Mouse (Mus musculus) right cerebral cortex, postnatal 25 days (tissue): Measurements from ENCODE around the gene Neurog3.

Experiments
- DNase-seq: peaks from one replicate; pipeline ENCODE4 v3.0.0; 2022

The Neurog3 gene

GRCm38 (mm10) chr10:62132691-62133281 is at the start of gene Neurog3:
Neurog3 (plus strand) TSS chr10:62133090.
- DNase-seq: no peak

GRCm38 (mm10) chr10:62086044-62086443 is 46.8 kb upstream of the Neurog3 start:
- DNase-seq: no peak

- no peak for DNase-seq
Measured at GRCm38 (mm10) chr10:62086826-62087225, 46.1 kb upstream of the Neurog3 start.

- no peak for DNase-seq
Measured at GRCm38 (mm10) chr10:62088411-62088810, 44.5 kb upstream of the Neurog3 start.

GRCm38 (mm10) chr10:62089071-62089470 is 43.8 kb upstream of the Neurog3 start:
- no peak for DNase-seq

GRCm38 (mm10) chr10:62089486-62089885 is 43.4 kb upstream of the Neurog3 start:
- DNase-seq: no peak

GRCm38 (mm10) chr10:62093903-62094302 is 39.0 kb upstream of the Neurog3 start:
- DNase-seq: no peak

- no peak for DNase-seq
Measured at GRCm38 (mm10) chr10:62094401-62094800, 38.5 kb upstream of the Neurog3 start.

- no peak for DNase-seq
Measured at GRCm38 (mm10) chr10:62099749-62100403, 33.0 kb upstream of the Neurog3 start.

- DNase-seq: peak; percentile 75
Measured at GRCm38 (mm10) chr10:62101504-62102439, 31.1 kb upstream of the Neurog3 start.

- peak; percentile 72 for DNase-seq
Measured at GRCm38 (mm10) chr10:62104835-62105576, 27.9 kb upstream of the Neurog3 start.

GRCm38 (mm10) chr10:62107048-62107447 is 25.8 kb upstream of the Neurog3 start:
- DNase-seq: no peak

GRCm38 (mm10) chr10:62110504-62111206 is 22.2 kb upstream of the Neurog3 start:
- DNase-seq: peak; percentile 91

GRCm38 (mm10) chr10:62111207-62111576 is 21.7 kb upstream of the Neurog3 start:
- DNase-seq: peak; percentile 60

GRCm38 (mm10) chr10:62113865-62114647 is 18.8 kb upstream of the Neurog3 start:
- DNase-seq: no peak

GRCm38 (mm10) chr10:62127137-62127536 is 5.8 kb upstream of the Neurog3 start:
- no peak for DNase-seq

GRCm38 (mm10) chr10:62127711-62128231 is 5.1 kb upstream of the Neurog3 start:
- no peak for DNase-seq

- peak; percentile 68 for DNase-seq
Measured at GRCm38 (mm10) chr10:62128316-62128951, 4.5 kb upstream of the Neurog3 start.

GRCm38 (mm10) chr10:62135696-62136470 is 3.0 kb downstream of the Neurog3 start:
- no peak for DNase-seq

GRCm38 (mm10) chr10:62137150-62137549 is 4.3 kb downstream of the Neurog3 start:
- no peak for DNase-seq
